Mouse (Mus musculus) heart, adult 2 months (tissue): Measurements from ENCODE around the gene Tsg101. TPM values are rescaled to one million over a fixed set of nuclear protein-coding genes. Genes with fewer than 3 reads are reported as not detected.
A peak's percentile ranks its signal among the peaks of the same experiment; 100 is the strongest.

Source experiments
- DNase-seq, 2 experiments: peaks; one replicate each; pipeline ENCODE4 v3.0.0; 2021
- H3K27ac ChIP-seq: fragments of 200-600 bp; 2 replicates; pipeline ENCODE4 v1.8.1; 2022
- H3K27me3 ChIP-seq: fragments of 200-500 bp; 2 replicates; pipeline ENCODE4 v1.6.1; 2012; ENCODE audit warnings: mild to moderate bottlenecking, low read length, inconsistent platforms, mixed read lengths; ENCODE audit not compliant: control insufficient read depth, insufficient read depth
- H3K36me3 ChIP-seq: fragments of 200-500 bp; 2 replicates; pipeline ENCODE4 v1.6.1; 2012; ENCODE audit warnings: low read length, inconsistent platforms; ENCODE audit not compliant: control insufficient read depth, insufficient read depth
- H3K4me1 ChIP-seq: fragments of 200-500 bp; 2 replicates; pipeline ENCODE4 v1.6.1; 2011; ENCODE audit warnings: low read length; ENCODE audit not compliant: control insufficient read depth, insufficient read depth
- H3K4me3 ChIP-seq: fragments of 200-600 bp; 2 replicates; pipeline ENCODE4 v1.8.1; 2022
- H3K79me2 ChIP-seq: fragments of 200-500 bp; replicated peaks from 2 replicates; pipeline ENCODE4 v1.6.1; 2012; ENCODE audit warnings: mild to moderate bottlenecking, inconsistent platforms, low read length, moderate library complexity, mixed read lengths; ENCODE audit not compliant: control insufficient read depth, insufficient read depth
- H3K9ac ChIP-seq: fragments of 200-500 bp; 2 replicates; pipeline ENCODE4 v1.6.1; 2012; ENCODE audit warnings: low read depth, mild to moderate bottlenecking, control low read depth, inconsistent platforms, low read length, mixed read lengths
- CTCF ChIP-seq: fragments of 200-600 bp; IDR thresholded peaks from 2 replicates; pipeline ENCODE4 v1.8.1; 2022; ENCODE audit warnings: antibody characterized with exemption, mild to moderate bottlenecking, moderate library complexity
- EP300 ChIP-seq: fragments of 200-500 bp; IDR thresholded peaks from 2 replicates; pipeline ENCODE4 v1.6.1; 2011; ENCODE audit warnings: low read depth, low read length, control low read depth; ENCODE audit not compliant: insufficient read depth
- POLR2A ChIP-seq: fragments of 200-500 bp; IDR thresholded peaks from 2 replicates; pipeline ENCODE4 v1.6.1; 2011; ENCODE audit warnings: mild to moderate bottlenecking, low read depth, low read length, control low read depth; ENCODE audit not compliant: insufficient read depth
- WGBS: fragments of 180-500 bp; shearing (Covaris S2); methylation state at CpG from one replicate; pipeline ENCODE4 v1.1.7; 2018; 5-methylcytosine and 5-hydroxymethylcytosine counted together
- intact Hi-C: fragments of 180-260 bp; cut with DNase I; formaldehyde crosslinking; loops from one replicate; pipeline ENCODE4 v1.15.1; 2025
- long read RNA-seq: library from polyadenylated mRNA; stranded (forward); transcript quantifications from one replicate; pipeline ENCODE4 v2.0.0, GENCODE M21; 2021
- polyA plus RNA-seq: library from polyadenylated mRNA; depleted of rRNA; stranded (reverse); fragments of >200 nt; gene quantifications from 2 replicates; pipeline ENCODE4 v1.2.3, GENCODE M21; 2012; rRNA removed
- total RNA-seq, 2 experiments: library from RNA; stranded (reverse); gene quantifications; 2 replicates each; pipeline ENCODE4 v1.2.3; 2021

The Tsg101 gene
- total RNA-seq (10 to 100 TPM; 56.5 to 62.5 TPM), polyA plus RNA-seq (64.3 and 97.0 TPM in 2 replicates)
- long read RNA-seq, transcript Tsg101-201 (10 exons, 1,949 nt) = major isoform, 121 of 155 reads
- long read RNA-seq, partial matches to known transcripts = 1 of 155 reads
- long read RNA-seq, other reads (novel, unspliced or antisense) = 33 of 155 reads

- peaks cover 5% of the 10 kb centered on the region for H3K4me1 ChIP-seq
- peak within 1 kb of the TSS; percentile 88 for H3K4me3 ChIP-seq
- H3K79me2 ChIP-seq = 0 out of 2 replicates have a peak, but pooled peaks cover 2% of the 10 kb centered on the region
- peak; percentile 95 to 97 for DNase-seq
- H3K27me3 ChIP-seq = no peaks in the 10 kb centered on the region
- TF ChIP-seq EP300 (no peak), CTCF (peak; percentile 47), POLR2A (peak; percentile 98)
- H3K27ac ChIP-seq = peak within 1 kb of the TSS; percentile 99
- peaks cover 3% of the 10 kb centered on the region; the same call in 1 of the 2 replicates for H3K36me3 ChIP-seq
- WGBS = under 1% methylated on average over 75 of the region's 75 CpGs
- intact Hi-C loops = loop anchor here (2.0 to 10.0 kb wide), 5 partner anchors 37 to 205 kb away; partner anchors contain the start of genes Gtf2h1, Hps5, Saa3 and Saal1
- peak within 1 kb of the TSS; percentile 98 for H3K9ac ChIP-seq
Observed at GRCm38 (mm10) chr7:46919551-46920176, at the start of gene Tsg101. Tsg101 (minus strand) TSS chr7:46919969.

- no peak for DNase-seq
- no peak overlapping the region for H3K9ac ChIP-seq
- H3K36me3 ChIP-seq = no peaks in the 10 kb centered on the region
- no peaks in the 10 kb centered on the region for H3K27me3 ChIP-seq
- H3K4me3 ChIP-seq = no peak overlapping the region
- no peak for TF ChIP-seq EP300
- TF ChIP-seq POLR2A = no peak
- no peak for TF ChIP-seq CTCF
- H3K27ac ChIP-seq = no peak overlapping the region
- peaks cover 4% of the 10 kb centered on the region; the same call in 1 of the 2 replicates for H3K4me1 ChIP-seq
- H3K79me2 ChIP-seq = no peaks in the 10 kb centered on the region
- WGBS = 77% methylated on average over 7 of the region's 7 CpGs
- intact Hi-C loops = no loop called here
Observed at GRCm38 (mm10) chr7:46964070-46964469, 44.3 kb upstream of the Tsg101 start.

GRCm38 (mm10) chr7:46962806-46963618 lies 43.2 kb upstream of the Tsg101 start:
- H3K9ac ChIP-seq = peak overlapping the region; percentile 47
- H3K4me1 ChIP-seq = peaks cover 4% of the 10 kb centered on the region; the same call in 1 of the 2 replicates
- peak; percentile 50 to 64 for DNase-seq
- WGBS = under 1% methylated on average over 9 of the region's 9 CpGs
- H3K79me2 ChIP-seq = no peaks in the 10 kb centered on the region
- peak overlapping the region; percentile 44 for H3K27ac ChIP-seq
- H3K27me3 ChIP-seq = no peaks in the 10 kb centered on the region
- intact Hi-C loops = loop anchor here (1.0 to 2.0 kb wide), 3 partner anchors 52 to 187 kb away; no protein-coding TSS in a partner anchor
- TF ChIP-seq POLR2A = no peak
- peak; percentile 41; the same call in 1 of the 2 replicates for TF ChIP-seq EP300
- peak; percentile 85 for TF ChIP-seq CTCF
- H3K4me3 ChIP-seq = no peak overlapping the region
- no peaks in the 10 kb centered on the region for H3K36me3 ChIP-seq

GRCm38 (mm10) chr7:46962132-46962531 lies 42.4 kb upstream of the Tsg101 start:
- no peak overlapping the region for H3K9ac ChIP-seq
- peaks cover 6% of the 10 kb centered on the region for H3K4me1 ChIP-seq
- H3K79me2 ChIP-seq = no peaks in the 10 kb centered on the region
- H3K36me3 ChIP-seq = no peaks in the 10 kb centered on the region
- no peak overlapping the region for H3K4me3 ChIP-seq
- TF ChIP-seq EP300 = no peak
- TF ChIP-seq POLR2A = no peak
- no peak for TF ChIP-seq CTCF
- H3K27ac ChIP-seq = 0 out of 2 replicates have a peak overlapping the region, but pooled peaks have one; percentile 13
- no peaks in the 10 kb centered on the region for H3K27me3 ChIP-seq
- no peak for DNase-seq
- intact Hi-C loops = loop anchor here (2.0 kb wide), 1 partner anchor 119 kb away; no protein-coding TSS in a partner anchor

GRCm38 (mm10) chr7:46960991-46961390 lies 41.2 kb upstream of the Tsg101 start:
- intact Hi-C loops = no loop called here
- peaks cover 6% of the 10 kb centered on the region for H3K4me1 ChIP-seq
- TF ChIP-seq POLR2A (no peak), EP300 (no peak), CTCF (no peak)
- no peak overlapping the region for H3K4me3 ChIP-seq
- no peak overlapping the region for H3K9ac ChIP-seq
- H3K27ac ChIP-seq = no peak overlapping the region
- H3K79me2 ChIP-seq = no peaks in the 10 kb centered on the region
- DNase-seq = no peak
- H3K27me3 ChIP-seq = no peaks in the 10 kb centered on the region
- WGBS = 24% methylated on average over 3 of the region's 3 CpGs
- H3K36me3 ChIP-seq = no peaks in the 10 kb centered on the region
